Mouse (Mus musculus) left cerebral cortex, adult 18-20 months (tissue): ENCODE results near the gene BC005561. TPM values are rescaled to one million over a fixed set of nuclear protein-coding genes. Genes with fewer than 3 reads are reported as not detected.
"Not testable (repeated sequence)": the region's sequence is repeated elsewhere in the genome, so short reads cannot be mapped to it uniquely, and the experiment has no call there.

Experiments
- DNase-seq, 2 experiments: peaks; one replicate each; pipeline ENCODE4 v3.0.0; 2021 to 2022; ENCODE audit warnings: low spot score in 2 of 2, mixed read lengths in 1 of 2
- long read RNA-seq, 2 experiments: library from polyadenylated mRNA; stranded (forward); transcript quantifications; one replicate each; pipeline ENCODE4 v2.0.0; 2021
- total RNA-seq, 2 experiments: library from RNA; stranded (reverse); gene quantifications; 2 replicates each; pipeline ENCODE4 v1.2.3; 2021

The BC005561 gene
- 10 to 100 TPM; 12.5 to 13.0 TPM for total RNA-seq
- long read RNA-seq, experiment 1, full-length matches to known transcripts, result 2 of 2 reads
- long read RNA-seq, experiment 1, partial matches to known transcripts, result 0 of 2 reads
- long read RNA-seq, experiment 1, other reads (novel, unspliced or antisense), result 0 of 2 reads
- long read RNA-seq, experiment 2, full-length matches to known transcripts, result 4 of 4 reads
- long read RNA-seq, experiment 2, partial matches to known transcripts, result 0 of 4 reads
- long read RNA-seq, experiment 2, other reads (novel, unspliced or antisense), result 0 of 4 reads

- DNase-seq, result peak; percentile 84 to 89
Observed at GRCm38 (mm10) chr5:104508195-104508891, at the start of gene BC005561. Gene BC005561, plus strand, starts transcription at chr5:104508352.

GRCm38 (mm10) chr5:104458832-104459705, 49.1 kb upstream of the BC005561 start, which contains the start of gene Pkd2:
Gene Pkd2, plus strand, starts transcription at chr5:104459450.
- DNase-seq, result peak; percentile 63 to 69

- peak; percentile 66 to 71 for DNase-seq
Observed at GRCm38 (mm10) chr5:104459706-104460455, 48.3 kb upstream of the BC005561 start.

- no peak for DNase-seq
Observed at GRCm38 (mm10) chr5:104460456-104460838, 47.7 kb upstream of the BC005561 start.

GRCm38 (mm10) chr5:104460856-104461255, 47.3 kb upstream of the BC005561 start:
- no peak for DNase-seq

GRCm38 (mm10) chr5:104465279-104465678, 42.9 kb upstream of the BC005561 start:
- DNase-seq, result no peak

- DNase-seq, result no peak
Observed at GRCm38 (mm10) chr5:104465731-104466130, 42.4 kb upstream of the BC005561 start.

- no peak for DNase-seq
Observed at GRCm38 (mm10) chr5:104466816-104467215, 41.3 kb upstream of the BC005561 start.

GRCm38 (mm10) chr5:104468586-104468985, 39.6 kb upstream of the BC005561 start:
- DNase-seq, result no peak

GRCm38 (mm10) chr5:104470981-104471391, 37.2 kb upstream of the BC005561 start:
- no peak for DNase-seq

- peak in 1 of 2 experiments; percentile 49 for DNase-seq
Observed at GRCm38 (mm10) chr5:104472371-104472770, 35.8 kb upstream of the BC005561 start.

GRCm38 (mm10) chr5:104480367-104480766, 27.8 kb upstream of the BC005561 start:
- no peak for DNase-seq

GRCm38 (mm10) chr5:104482856-104483255, 25.3 kb upstream of the BC005561 start:
- DNase-seq, result no peak

GRCm38 (mm10) chr5:104491561-104491960, 16.6 kb upstream of the BC005561 start:
- DNase-seq, result no peak

GRCm38 (mm10) chr5:104504883-104505282, 3.3 kb upstream of the BC005561 start:
- DNase-seq, result no peak

- no peak for DNase-seq
Observed at GRCm38 (mm10) chr5:104507829-104508194, 340 bp upstream of the BC005561 start.

- no peak for DNase-seq
Observed at GRCm38 (mm10) chr5:104511211-104511610, 3.1 kb downstream of the BC005561 start.

GRCm38 (mm10) chr5:104538612-104539011, 30.5 kb downstream of the BC005561 start:
- no peak for DNase-seq

GRCm38 (mm10) chr5:104539331-104539730, 31.2 kb downstream of the BC005561 start:
- no peak for DNase-seq

- DNase-seq, result not testable (repeated sequence)
Observed at GRCm38 (mm10) chr5:104568079-104568478, 59.9 kb downstream of the BC005561 start.

- DNase-seq, result peak; percentile 15 to 31
Observed at GRCm38 (mm10) chr5:104570766-104571165, 62.6 kb downstream of the BC005561 start.
